Mouse (Mus musculus): ENCODE measurements around the gene Ccl22.

Ccl22 gene

GRCm38 (mm10) chr8:94778895-94779533 lies 33.6 kb downstream of the Ccl22 start:
- DNase-seq (ENCODE audit: low spot score): no peak

DNA sequence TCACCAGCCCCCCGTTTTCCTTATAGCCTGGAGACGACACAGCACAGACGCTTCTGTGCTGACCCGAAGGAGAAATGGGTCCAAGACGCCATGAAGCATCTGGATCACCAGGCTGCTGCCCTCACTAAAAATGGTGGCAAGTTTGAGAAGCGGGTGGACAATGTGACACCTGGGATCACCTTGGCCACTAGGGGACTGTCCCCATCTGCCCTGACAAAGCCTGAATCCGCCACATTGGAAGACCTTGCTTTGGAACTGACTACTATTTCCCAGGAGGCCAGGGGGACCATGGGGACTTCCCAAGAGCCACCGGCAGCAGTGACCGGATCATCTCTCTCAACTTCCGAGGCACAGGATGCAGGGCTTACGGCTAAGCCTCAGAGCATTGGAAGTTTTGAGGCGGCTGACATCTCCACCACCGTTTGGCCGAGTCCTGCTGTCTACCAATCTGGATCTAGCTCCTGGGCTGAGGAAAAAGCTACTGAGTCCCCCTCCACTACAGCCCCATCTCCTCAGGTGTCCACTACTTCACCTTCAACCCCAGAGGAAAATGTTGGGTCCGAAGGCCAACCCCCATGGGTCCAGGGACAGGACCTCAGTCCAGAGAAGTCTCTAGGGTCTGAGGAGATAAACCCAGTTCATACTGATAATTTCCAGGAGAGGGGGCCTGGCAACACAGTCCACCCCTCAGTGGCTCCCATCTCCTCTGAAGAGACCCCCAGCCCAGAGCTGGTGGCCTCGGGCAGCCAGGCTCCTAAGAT lies 34.3 kb downstream of the Ccl22 start:
- DNase-seq (ENCODE audit: low spot score): no peak

- no peak for DNase-seq (ENCODE audit: low spot score)
Observed at GRCm38 (mm10) chr8:94780491-94781154, 35.2 kb downstream of the Ccl22 start.

DNA sequence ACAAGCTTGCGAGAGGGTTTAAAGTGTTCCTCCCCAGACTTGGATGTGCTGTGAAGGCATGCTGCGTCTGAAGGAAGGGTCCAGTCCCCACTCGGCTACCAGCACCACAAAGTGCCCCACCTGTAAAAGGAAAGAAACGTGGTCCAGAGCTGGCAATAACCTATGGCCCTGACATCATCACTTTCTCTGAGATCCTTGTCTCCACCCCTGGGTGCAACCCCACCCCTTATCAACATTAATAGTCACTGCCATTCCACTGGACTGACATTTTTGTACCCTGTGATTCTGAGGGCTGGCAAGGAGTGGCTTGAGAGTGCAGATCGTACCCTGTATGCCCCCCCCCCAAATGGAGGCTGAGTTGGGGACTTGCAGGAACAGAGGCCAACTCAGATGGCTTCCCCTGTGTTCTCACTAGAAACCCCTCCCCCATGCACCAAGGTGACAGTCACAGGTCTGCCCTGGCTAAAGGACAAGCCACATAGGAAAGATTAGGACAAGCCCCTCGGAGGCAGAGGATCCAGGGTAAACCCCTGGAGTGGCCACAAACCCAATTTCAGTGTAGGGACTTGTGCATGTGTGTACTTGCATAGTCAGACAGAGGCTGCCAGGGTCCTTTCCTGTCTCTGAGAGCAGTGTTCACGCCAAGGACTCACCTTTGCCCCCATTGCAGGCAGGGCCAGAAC lies 35.9 kb downstream of the Ccl22 start:
- DNase-seq (ENCODE audit: low spot score): no peak

DNA sequence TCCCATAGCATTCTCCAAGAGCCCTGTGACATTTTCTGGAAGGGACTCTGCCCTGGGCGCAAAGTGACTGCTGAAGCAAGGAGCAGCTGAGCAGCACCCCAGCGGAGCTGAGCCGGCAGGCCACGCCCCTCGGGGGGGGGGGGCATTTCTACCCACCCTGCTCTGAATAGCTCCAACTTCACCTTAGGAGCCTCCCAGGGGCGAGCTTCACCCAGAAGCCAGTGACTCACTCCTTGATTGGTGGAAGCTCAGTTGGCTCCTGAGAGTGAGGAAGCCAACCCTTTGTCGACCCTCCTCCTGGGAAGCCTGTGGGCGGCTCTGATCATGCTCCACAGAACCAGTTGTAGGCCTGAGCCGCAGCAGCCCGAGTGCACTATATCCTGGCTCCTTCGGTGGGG lies 36.4 kb downstream of the Ccl22 start:
- no peak for DNase-seq (ENCODE audit: low spot score)

DNA sequence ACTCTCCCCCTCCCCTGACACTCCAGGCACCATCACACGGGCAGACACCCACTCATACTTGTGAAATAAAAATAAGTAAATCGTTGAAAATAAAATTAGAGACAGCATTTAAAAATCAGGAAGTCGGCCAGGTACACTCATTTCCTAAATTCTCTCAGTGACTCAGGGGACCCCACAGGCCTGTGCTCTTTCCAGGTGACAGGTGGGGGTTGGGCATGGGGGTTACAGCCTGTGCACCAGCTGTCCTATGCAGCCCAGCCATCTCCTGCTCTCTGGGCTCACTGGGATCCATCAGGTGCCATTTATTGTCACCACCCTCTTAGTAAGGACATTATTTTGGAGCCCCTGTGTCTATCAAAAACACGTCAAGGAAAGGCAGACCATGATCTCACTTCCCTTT lies 38.5 kb downstream of the Ccl22 start:
- no peak for DNase-seq (ENCODE audit: low spot score)

DNA sequence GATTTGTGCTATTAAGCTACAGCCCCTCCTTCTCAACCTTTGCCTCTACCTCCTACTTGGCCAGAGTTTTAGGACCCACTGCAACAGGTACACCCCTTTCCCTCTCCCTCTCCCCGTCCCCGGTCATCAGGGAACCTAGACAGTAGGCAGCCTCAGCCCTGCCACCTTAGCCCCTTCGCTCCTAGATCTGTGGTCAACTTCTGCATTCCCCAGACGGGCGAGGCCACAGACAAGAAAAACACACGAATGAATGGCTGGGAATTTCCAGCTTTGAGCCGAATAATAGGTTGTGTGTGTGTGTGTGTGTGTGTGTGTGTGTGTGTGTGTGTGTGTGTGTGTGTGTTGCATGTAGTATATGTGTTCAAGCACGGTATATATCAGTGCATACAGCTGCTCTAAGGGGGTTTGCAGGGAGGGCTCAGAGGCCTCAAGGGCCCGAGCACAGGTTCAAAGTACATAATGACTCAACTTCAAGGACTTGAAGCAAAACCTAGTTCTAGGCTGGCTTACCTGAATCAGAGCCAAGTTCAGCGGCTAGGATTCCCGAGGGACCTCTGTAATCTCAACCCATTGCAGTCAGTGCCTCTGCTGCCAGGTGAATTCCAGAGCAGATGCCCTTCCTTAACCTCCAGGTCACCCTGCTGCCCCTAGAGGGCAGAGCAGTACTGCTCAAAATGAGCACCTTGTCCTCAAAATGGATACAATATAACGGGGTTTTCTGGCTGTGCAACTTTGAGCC lies 40.0 kb downstream of the Ccl22 start:
- peak; percentile 81 for DNase-seq (ENCODE audit: low spot score)

- no peak for DNase-seq (ENCODE audit: low spot score)
Observed at GRCm38 (mm10) chr8:94785995-94786595, 40.7 kb downstream of the Ccl22 start.

- no peak for DNase-seq (ENCODE audit: low spot score)
Observed at GRCm38 (mm10) chr8:94787524-94788501, 42.4 kb downstream of the Ccl22 start.

DNA sequence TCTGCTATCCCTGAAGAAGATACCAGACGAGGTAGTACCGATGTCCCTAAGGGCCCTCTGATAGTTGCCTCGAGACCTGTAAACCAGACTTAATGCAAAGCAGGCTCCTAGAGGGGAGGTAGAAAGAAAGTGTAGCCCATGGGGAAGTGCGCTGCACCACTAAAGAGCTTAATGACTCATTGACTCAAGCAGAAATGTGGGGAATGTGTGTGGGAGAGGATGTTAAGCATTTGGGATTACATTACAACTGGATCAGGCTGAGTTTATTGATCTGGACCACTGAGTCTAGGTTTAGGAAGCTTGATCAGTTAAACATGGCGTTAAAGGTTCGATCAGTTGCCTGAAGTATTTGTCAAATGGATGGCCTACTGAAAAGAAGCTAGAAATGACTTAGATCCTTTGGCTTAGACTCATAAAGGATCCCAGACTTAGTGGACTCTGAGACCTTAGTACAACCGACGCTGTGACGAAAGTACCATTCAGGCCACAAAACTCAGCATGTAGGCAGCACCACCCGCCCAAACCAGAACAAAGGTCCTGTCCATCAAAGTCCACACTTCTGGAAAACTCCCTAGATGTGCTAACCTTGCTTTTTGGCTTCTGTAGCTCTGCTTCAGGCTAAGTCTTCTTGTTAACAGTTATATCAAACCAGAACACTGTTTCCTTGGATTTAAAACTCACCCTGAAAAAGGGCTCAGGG lies 44.0 kb downstream of the Ccl22 start:
- no peak for DNase-seq (ENCODE audit: low spot score)

GRCm38 (mm10) chr8:94794368-94794767 lies 49.0 kb downstream of the Ccl22 start:
- DNase-seq (ENCODE audit: low spot score): no peak

GRCm38 (mm10) chr8:94794782-94795181 lies 49.4 kb downstream of the Ccl22 start:
- DNase-seq (ENCODE audit: low spot score): no peak

GRCm38 (mm10) chr8:94800278-94800968 lies 55.0 kb downstream of the Ccl22 start:
- DNase-seq (ENCODE audit: low spot score): no peak

Data from testis, postnatal 14 days (tissue).